Mouse (Mus musculus) megakaryocyte, embryonic 14.5 days (primary cell): ENCODE results near the gene Pnisr. TPM values are rescaled to one million over a fixed set of nuclear protein-coding genes. Genes with fewer than 3 reads are reported as not detected.
A peak's percentile ranks its signal among the peaks of the same experiment; 100 is the strongest.

Experiments
- H3K27me3 ChIP-seq: replicated peaks from 2 replicates; pipeline ENCODE3; 2012; ENCODE audit warnings: inconsistent platforms
- H3K36me3 ChIP-seq: replicated peaks from 2 replicates; pipeline ENCODE3; 2012; ENCODE audit warnings: low read length, inconsistent platforms, mixed read lengths
- H3K4me1 ChIP-seq: 2 replicates; pipeline ENCODE4 v1.6.1; 2012; ENCODE audit warnings: inconsistent platforms
- H3K4me3 ChIP-seq: replicated peaks from 2 replicates; pipeline ENCODE3; 2012; ENCODE audit warnings: moderate library complexity, mild to moderate bottlenecking, inconsistent platforms
- H3K9me3 ChIP-seq: 2 replicates; pipeline ENCODE4 v1.6.1; 2012; ENCODE audit warnings: inconsistent platforms
- FLI1 ChIP-seq: IDR thresholded peaks from 2 replicates; pipeline ENCODE4 v1.6.1; 2012; ENCODE audit warnings: low read length, inconsistent platforms, mixed read lengths
- GATA1 ChIP-seq: IDR thresholded peaks from 3 replicates; pipeline ENCODE4 v1.6.1; 2012; ENCODE audit warnings: mixed read lengths, low read length, inconsistent platforms, borderline replicate concordance
- polyA plus RNA-seq: library from polyadenylated mRNA; stranded (reverse); fragments of >175 nt; gene quantifications from 2 replicates; pipeline ENCODE4 v1.2.3, GENCODE M21; 2012; ENCODE audit warnings: low replicate concordance; ENCODE audit not compliant: insufficient read depth

Gene Pnisr
- 2.9 and 18.9 TPM in 2 replicates for polyA plus RNA-seq

- H3K4me1 ChIP-seq, result peaks cover 29% of the 10 kb centered on the region
- no peaks in the 10 kb centered on the region for H3K36me3 ChIP-seq
- H3K27me3 ChIP-seq, result no peaks in the 10 kb centered on the region
- TF ChIP-seq GATA1 (no peak), FLI1 (no peak; the same call in 1 of the 2 replicates)
- no peaks in the 10 kb centered on the region for H3K9me3 ChIP-seq
- H3K4me3 ChIP-seq, result peak within 1 kb of the TSS; percentile 92
Observed at GRCm38 (mm10) chr4:21847481-21848286, at the start of gene Pnisr. Gene Pnisr (plus strand): TSS chr4:21847583.

DNA sequence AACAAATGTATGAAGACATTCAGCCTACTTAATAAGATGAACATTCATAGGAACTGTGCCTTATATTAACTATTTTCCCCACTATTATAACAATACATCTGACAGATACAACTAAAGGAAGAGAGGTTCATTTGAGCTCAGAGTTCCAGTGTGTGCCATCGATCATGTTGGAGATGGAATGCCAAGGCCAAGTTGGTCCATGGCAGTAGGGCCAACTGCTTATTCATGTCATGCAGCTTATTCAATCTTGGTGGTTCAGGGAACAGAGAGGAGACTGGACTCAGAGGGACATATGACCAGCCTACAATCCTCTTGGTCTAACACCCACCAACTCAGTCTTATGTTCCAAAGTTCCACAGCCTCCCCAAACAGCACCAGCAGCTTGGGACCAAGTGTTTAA lies 46.4 kb upstream of the Pnisr start:
- H3K27me3 ChIP-seq, result no peaks in the 10 kb centered on the region
- H3K4me1 ChIP-seq, result peaks cover 26% of the 10 kb centered on the region
- H3K4me3 ChIP-seq, result no peak overlapping the region
- peaks cover 92% of the 10 kb centered on the region for H3K36me3 ChIP-seq
- no peaks in the 10 kb centered on the region for H3K9me3 ChIP-seq
- TF ChIP-seq FLI1, result no peak
- no peak for TF ChIP-seq GATA1

- Histone ChIP-seq H3K4me1 (peaks cover 26% of the 10 kb centered on the region), H3K9me3 (no peaks in the 10 kb centered on the region), H3K4me3 (no peak overlapping the region), H3K27me3 (no peaks in the 10 kb centered on the region), H3K36me3 (peaks cover 92% of the 10 kb centered on the region)
- TF ChIP-seq FLI1, result no peak
- no peak for TF ChIP-seq GATA1
Observed at GRCm38 (mm10) chr4:21801620-21802019, 45.8 kb upstream of the Pnisr start.

- Histone ChIP-seq H3K9me3 (no peaks in the 10 kb centered on the region), H3K4me3 (no peak overlapping the region), H3K4me1 (no peaks in the 10 kb centered on the region), H3K36me3 (peaks cover 88% of the 10 kb centered on the region), H3K27me3 (no peaks in the 10 kb centered on the region)
- TF ChIP-seq FLI1 (no peak), GATA1 (no peak)
Observed at GRCm38 (mm10) chr4:21807204-21807603, 40.2 kb upstream of the Pnisr start.

- Histone ChIP-seq H3K4me3 (no peak overlapping the region), H3K4me1 (no peaks in the 10 kb centered on the region), H3K36me3 (peaks cover 71% of the 10 kb centered on the region), H3K9me3 (no peaks in the 10 kb centered on the region), H3K27me3 (no peaks in the 10 kb centered on the region)
- no peak for TF ChIP-seq FLI1
- TF ChIP-seq GATA1, result no peak
Observed at GRCm38 (mm10) chr4:21810608-21811007, 36.8 kb upstream of the Pnisr start.

GRCm38 (mm10) chr4:21812635-21813034 lies 34.7 kb upstream of the Pnisr start:
- H3K4me1 ChIP-seq, result no peaks in the 10 kb centered on the region
- no peaks in the 10 kb centered on the region for H3K9me3 ChIP-seq
- peaks cover 73% of the 10 kb centered on the region for H3K36me3 ChIP-seq
- TF ChIP-seq GATA1 (no peak), FLI1 (no peak)
- H3K4me3 ChIP-seq, result no peak overlapping the region
- no peaks in the 10 kb centered on the region for H3K27me3 ChIP-seq

DNA sequence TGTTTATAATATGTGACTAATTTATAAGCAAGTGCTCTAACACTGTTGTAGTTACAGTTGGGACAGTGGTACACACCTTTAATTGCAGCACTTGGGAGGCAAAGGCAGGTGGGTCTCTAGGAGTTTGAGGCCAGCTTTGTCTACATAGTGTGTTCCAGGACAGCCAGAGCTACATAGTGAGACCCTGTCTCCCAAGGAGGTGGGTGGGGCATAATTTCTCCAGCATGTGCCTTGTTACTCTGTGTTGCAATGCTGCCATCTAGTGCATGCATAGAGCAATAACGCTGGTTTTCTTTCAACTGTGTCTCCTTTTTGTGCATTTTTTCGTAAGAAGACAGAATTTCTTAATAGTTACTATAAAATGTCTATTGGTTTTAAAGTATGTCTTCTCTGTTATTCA lies 33.4 kb upstream of the Pnisr start:
- H3K36me3 ChIP-seq, result peaks cover 77% of the 10 kb centered on the region
- no peak overlapping the region for H3K4me3 ChIP-seq
- no peaks in the 10 kb centered on the region for H3K27me3 ChIP-seq
- H3K4me1 ChIP-seq, result no peaks in the 10 kb centered on the region
- TF ChIP-seq FLI1 (no peak), GATA1 (no peak)
- no peaks in the 10 kb centered on the region for H3K9me3 ChIP-seq

DNA sequence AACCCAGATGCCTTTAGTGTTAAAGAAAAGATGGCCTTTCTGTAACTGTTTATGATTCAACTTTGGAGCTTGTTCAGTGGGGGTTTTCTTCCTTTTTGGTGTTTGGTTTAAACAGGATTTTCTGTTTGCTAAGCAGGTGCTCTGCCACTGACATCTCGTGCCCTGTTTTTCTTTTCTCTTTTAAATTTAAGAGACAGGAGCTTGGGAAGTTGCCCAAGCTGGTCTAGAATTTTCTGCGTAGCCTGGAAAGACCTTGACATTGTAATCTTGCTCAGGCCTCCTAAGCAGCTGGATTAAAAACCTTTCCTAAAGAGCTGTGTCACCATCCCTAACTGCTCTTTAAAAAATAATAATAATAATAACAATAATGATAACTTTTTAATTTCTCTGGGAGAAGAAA lies 20.8 kb upstream of the Pnisr start:
- TF ChIP-seq FLI1, result no peak
- no peak for TF ChIP-seq GATA1
- Histone ChIP-seq H3K27me3 (no peaks in the 10 kb centered on the region), H3K9me3 (no peaks in the 10 kb centered on the region), H3K36me3 (peaks cover 68% of the 10 kb centered on the region), H3K4me1 (peaks cover 5% of the 10 kb centered on the region), H3K4me3 (no peak overlapping the region)

- TF ChIP-seq GATA1, result no peak
- TF ChIP-seq FLI1, result no peak
- H3K4me3 ChIP-seq, result no peak overlapping the region
- H3K4me1 ChIP-seq, result peaks cover 5% of the 10 kb centered on the region
- H3K27me3 ChIP-seq, result no peaks in the 10 kb centered on the region
- peaks cover 62% of the 10 kb centered on the region for H3K36me3 ChIP-seq
- no peaks in the 10 kb centered on the region for H3K9me3 ChIP-seq
Observed at GRCm38 (mm10) chr4:21832844-21833243, 14.5 kb upstream of the Pnisr start.

- no peaks in the 10 kb centered on the region for H3K9me3 ChIP-seq
- H3K4me3 ChIP-seq, result peak overlapping the region; percentile 92
- peaks cover 34% of the 10 kb centered on the region for H3K4me1 ChIP-seq
- peaks cover 4% of the 10 kb centered on the region for H3K36me3 ChIP-seq
- TF ChIP-seq GATA1 (no peak), FLI1 (no peak)
- no peaks in the 10 kb centered on the region for H3K27me3 ChIP-seq
Observed at GRCm38 (mm10) chr4:21848287-21848630, 876 bp downstream of the Pnisr start.
